Mouse (Mus musculus): ENCODE measurements around the gene Oas2.
"Not testable (repeated sequence)": the region's sequence is repeated elsewhere in the genome, so short reads cannot be mapped to it uniquely, and the experiment has no call there.

Oas2 gene

GRCm38 (mm10) chr5:120749688-120750087 is at the start of gene Oas2:
Oas2 (minus strand) TSS chr5:120749853.
- no peak for DNase-seq

DNA sequence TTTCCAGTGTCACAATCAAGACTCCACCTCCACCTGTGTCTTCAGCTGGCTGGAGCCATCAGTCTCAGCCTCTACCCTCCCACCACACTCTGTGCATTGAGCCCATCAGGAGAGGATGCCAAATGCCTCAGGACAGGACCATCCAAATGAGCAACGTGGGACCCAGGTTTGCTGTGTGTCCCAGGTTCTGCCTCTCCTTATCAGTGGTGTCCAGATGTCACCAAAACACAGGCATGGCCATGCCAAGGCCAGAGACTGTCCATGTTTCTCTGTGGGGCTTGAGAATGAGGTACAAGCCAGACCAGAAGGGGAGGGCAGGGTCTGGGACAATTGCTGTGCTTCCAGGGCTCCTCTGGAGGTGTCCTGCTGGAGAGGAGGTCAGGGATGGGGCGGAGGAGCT is 49.3 kb upstream of the Oas2 start:
- not testable (repeated sequence) for DNase-seq

GRCm38 (mm10) chr5:120798147-120798546 is 48.5 kb upstream of the Oas2 start:
- not testable (repeated sequence) for DNase-seq

GRCm38 (mm10) chr5:120795480-120796034 is 45.9 kb upstream of the Oas2 start, which contains the start of gene Oas1e:
Oas1e (minus strand) TSS chr5:120795530.
- not testable (repeated sequence) for DNase-seq

- peak; percentile 38 to 47 for DNase-seq
Measured at GRCm38 (mm10) chr5:120793043-120793442, 43.4 kb upstream of the Oas2 start.

DNA sequence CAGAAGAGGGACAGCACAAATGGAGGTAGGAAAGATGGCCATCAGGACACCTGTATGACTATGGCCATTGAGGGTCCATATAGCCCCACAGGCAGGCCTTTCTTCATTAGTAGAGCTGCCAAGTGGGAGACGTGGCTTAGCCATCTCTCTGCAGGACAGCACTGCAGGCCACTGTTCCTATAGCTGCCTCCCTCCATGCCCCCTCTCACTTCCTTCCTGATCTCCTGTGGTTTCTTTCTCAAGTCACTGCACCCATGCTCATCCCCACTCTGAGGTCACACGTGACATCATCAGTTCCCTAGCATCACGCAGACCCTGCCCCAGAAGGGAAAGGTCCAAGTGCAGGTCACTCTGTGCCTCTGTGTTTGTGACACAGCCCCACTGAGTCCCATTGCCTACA is 37.4 kb upstream of the Oas2 start:
- no peak for DNase-seq

GRCm38 (mm10) chr5:120782446-120782845 is 32.8 kb upstream of the Oas2 start:
- DNase-seq = no peak

- DNase-seq = no peak
Measured at GRCm38 (mm10) chr5:120781646-120782045, 32.0 kb upstream of the Oas2 start.

- DNase-seq = no peak
Measured at GRCm38 (mm10) chr5:120779922-120780321, 30.3 kb upstream of the Oas2 start.

DNA sequence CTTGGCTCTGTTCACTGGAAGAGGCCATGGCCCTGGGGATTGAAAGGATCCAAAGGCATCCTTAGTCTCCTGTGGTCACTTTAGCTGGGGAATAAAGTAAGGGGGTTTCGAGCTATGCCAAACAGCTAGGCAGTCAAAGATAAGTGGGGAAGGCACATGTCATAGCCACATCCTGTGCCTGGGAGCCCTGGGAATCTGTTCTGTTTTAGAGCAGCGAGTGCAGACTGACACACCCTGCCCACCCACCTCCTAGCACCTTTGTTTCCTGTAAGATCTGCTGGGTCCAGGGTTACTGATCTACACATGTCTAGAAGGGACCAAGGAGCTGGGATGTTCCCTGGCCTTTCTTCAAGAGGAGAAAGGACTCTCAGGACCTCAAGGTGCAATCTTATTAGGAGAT is 29.3 kb upstream of the Oas2 start:
- peak; percentile 24 to 40 for DNase-seq

DNA sequence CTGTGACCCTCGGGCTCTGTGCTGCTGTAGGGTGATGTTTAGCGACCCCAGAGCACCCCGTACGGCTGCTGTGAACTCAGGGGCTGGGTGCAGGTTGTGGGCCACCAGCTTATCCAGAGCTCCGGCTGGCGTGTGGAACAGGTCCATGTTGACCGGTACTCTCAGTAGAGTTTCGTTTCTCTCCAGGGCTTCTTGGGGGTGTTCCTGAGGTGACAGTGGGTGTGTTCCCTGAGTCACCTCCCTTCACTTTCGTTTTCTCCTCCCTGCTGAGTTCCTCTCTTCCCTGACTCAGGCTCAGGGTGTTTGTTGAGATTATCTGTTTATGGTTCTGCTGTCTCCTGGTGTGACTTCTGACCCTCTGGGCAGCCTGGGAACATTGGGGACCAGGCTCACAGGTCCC is 27.8 kb upstream of the Oas2 start, which contains the start of gene Oas3:
Gene Oas3, minus strand, starts transcription at position 184 of the 400 bp plus-strand sequence.
- peak in 1 of 2 experiments; percentile 12 for DNase-seq

DNA sequence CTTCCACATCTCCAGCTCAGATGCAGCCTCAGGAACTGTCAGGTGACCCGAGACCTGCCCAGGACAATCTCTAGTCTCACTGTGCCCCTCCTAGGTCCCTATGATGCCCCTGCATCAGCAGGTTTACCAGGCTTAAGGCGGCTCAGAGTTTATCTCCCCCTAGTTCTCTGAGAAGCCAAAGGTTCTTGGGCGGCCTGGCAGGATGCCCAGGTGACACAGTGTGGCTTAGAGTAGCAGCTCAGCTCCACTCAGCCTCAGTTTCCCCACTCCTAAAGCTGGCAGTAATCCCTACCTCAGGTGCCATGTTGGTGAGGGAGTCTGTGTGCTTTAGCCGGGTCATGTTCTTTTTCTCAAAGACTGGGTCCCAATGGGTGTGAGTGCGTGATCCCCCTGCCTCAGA is 27.1 kb upstream of the Oas2 start:
- no peak for DNase-seq

GRCm38 (mm10) chr5:120775287-120775985 is 25.8 kb upstream of the Oas2 start:
- peak; percentile 69 to 80 for DNase-seq

DNA sequence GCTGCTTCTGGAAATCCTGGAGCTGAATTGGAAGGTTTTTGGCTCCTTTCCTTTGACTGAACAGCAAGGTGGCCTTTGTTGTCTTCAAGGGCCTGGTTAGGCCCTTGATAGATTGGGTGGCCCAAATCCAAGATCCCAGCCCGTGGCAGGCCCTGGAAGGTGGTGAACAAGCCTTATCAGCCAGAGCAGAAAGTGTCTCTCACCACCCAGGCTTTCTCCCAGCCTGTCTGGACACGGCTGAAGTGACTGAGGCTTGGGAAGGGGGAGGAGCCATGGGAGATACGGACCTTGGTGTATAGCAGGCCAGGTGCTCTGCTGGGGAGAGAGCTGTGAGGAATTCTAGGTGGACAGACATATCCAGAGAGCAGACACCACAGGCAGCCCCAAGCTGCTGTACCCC is 19.7 kb upstream of the Oas2 start:
- DNase-seq = no peak

DNA sequence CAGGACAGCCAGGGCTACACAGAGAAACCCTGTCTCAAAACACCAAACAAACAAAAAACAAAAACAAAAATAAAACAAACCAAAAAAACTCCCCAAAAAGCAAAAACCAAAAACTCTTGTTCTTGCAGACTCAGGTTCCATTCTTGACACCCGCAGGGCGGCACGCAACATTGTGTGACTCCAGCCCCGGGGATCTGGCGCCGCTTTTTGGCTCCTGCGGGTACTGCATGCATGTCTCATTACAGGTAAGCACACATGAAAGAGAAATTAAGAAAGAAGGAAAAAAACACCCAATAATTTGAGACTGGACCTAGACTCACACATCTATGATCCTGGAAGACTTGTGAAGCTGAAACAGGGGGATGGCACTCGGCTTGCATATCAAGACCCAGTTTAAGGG is 15.4 kb upstream of the Oas2 start:
- no peak for DNase-seq

DNA sequence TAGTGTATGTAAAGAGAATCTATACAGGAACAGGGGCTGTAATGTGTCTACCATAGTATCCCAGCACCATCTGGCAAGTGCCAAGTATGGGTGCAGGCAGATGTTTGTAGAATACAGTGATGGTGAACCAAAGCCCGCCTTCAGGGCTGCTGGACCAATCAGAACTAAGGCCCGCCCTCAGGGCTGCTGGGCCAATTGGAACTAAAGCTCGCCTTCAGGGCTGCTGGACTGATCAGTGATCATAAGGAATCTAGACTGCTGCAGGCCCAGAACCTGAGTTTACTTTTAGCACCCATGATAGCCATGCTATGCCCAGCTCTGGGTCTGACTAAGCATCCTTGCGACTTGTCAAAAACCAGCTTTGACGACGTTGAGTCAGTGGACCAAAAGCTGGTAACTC is 12.2 kb upstream of the Oas2 start:
- DNase-seq = no peak

- no peak for DNase-seq
Measured at GRCm38 (mm10) chr5:120754215-120754614, 4.6 kb upstream of the Oas2 start.

DNA sequence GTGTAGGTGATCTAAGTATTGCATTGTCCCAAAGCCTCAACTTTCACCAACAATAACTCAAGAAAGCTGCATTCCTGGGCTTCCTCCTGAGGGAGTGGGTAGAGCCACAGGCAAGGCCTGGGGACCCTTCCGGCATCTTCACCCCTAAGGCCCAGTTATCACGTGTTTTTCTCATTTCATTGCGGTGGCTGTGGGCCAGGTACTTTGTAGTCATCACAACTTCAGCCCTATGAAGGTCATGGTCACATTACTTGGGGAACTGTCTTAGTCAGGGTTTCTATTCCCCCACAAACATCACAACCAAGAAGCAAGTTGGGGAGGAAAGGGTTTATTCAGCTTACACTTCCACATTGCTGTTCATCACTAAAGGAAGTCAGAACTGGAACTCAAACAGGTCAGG is 3.1 kb upstream of the Oas2 start:
- DNase-seq = no peak

DNA sequence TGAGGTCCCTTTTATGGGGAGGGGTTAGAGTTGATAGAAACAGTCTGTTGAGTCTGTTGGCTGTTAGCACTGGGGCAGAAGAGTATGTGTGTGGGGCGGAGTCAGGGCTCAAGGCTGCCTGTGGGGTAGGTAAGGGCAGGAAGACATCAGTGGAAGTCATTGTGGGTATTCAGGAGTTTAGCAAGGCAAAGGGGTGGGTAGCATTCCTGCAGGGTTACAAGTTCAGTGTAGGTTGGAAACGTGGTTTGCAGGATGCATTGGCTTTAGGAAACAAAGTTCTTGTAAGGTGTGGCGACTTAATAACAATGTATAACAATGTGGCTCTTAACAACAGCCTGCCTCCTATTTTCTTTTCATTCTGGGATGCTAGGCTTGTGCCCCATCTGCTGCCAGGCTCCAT is 1.6 kb upstream of the Oas2 start:
- DNase-seq = no peak

DNA sequence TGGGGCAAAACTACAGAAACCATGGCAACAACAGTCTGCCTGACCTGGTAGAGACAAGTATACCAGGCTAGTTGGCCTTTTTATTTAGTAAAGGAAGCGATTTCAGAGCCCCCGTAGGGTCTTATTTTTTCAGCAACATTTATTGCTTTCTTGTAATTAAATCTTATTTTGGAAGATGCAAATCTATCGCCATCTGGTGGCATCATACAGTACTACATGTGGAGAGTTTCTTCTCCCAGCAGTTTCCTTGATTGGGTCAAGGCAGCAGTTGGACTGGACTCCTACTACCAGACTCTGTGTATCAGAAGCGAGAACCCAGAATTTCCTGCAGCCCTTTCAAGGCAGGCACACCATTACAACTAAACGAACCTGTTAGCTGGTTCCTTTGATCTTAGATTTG is 3.2 kb downstream of the Oas2 start:
- peak in 1 of 2 experiments; percentile 19 for DNase-seq

DNA sequence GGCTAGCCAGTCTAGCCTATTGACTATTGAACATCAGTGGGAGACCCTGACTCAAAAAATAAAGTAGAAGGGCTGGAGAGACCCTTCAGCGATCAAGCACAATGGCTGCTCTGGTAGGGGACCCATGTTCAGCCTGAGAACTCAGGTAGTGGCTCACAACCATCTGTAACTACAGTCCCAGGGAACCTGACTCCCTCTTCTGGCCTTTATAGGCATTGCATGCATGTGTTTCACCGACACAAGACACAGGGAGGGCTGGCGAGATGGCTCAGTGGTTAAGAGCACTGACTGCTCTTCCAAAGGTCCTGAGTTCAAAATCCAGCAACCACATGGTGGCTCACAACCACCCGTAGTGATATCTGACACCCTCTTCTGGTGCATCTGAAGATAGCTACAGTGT is 7.5 kb downstream of the Oas2 start:
- peak; percentile 48 to 50 for DNase-seq

DNA sequence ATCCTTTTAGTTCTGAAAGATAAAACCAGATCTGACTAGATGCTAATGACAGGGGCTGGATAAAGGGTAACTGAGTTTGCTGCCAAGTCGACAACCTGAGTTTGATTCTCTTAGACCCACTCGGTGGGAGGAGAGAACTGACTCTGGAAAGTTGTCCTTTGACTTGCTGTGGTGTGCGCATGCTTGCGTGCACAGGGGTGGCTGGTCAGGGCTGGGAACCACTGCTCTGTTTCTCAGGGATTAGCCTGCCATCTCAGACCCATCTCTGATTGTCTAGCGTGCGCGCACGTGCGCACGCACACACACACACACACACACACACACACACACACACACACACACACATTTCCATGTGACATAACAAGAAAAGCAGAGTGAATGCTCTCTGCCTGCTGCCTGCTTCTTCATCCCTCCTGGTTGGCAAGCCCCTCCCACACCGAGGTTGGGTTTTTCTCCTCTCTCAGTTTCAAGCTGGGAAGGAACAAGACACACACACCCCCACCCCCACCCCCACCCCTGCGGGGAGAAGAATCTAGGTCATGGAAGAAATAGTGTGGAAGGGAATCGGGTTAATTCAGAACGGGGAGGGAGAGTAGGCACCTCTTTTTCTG is 15.2 kb downstream of the Oas2 start:
- DNase-seq = no peak

GRCm38 (mm10) chr5:120733696-120734095 is 16.0 kb downstream of the Oas2 start:
- DNase-seq = no peak

GRCm38 (mm10) chr5:120732740-120733139 is 16.9 kb downstream of the Oas2 start:
- DNase-seq = no peak
